Mouse (Mus musculus): ENCODE data around the gene Ugt1a5. TPM values are rescaled to one million over a fixed set of nuclear protein-coding genes. Genes with fewer than 3 reads are reported as not detected.
"Not testable (repeated sequence)": the region's sequence is repeated elsewhere in the genome, so short reads cannot be mapped to it uniquely, and the experiment has no call there.

Ugt1a5 gene
- polyA plus RNA-seq, 1 experiment from 2014 or later: not detected

GRCm38 (mm10) chr1:88218051-88218450, 52.2 kb downstream of the Ugt1a5 start:
- H3K27ac ChIP-seq: no peak overlapping the region
- no peaks in the 10 kb centered on the region for H3K36me3 ChIP-seq
- no peak overlapping the region for H3K4me3 ChIP-seq
- H3K9ac ChIP-seq: no peak overlapping the region
- no peaks in the 10 kb centered on the region for H3K4me1 ChIP-seq
- no peaks in the 10 kb centered on the region for H3K27me3 ChIP-seq (replicated peaks)
- H3K4me2 ChIP-seq (replicated peaks): no peak overlapping the region
- ATAC-seq (ENCODE audit: low FRiP score, low read depth): no peak
- 77% methylated on average over 9 of the region's 9 CpGs for WGBS
- H3K9me3 ChIP-seq: peaks cover 46% of the 10 kb centered on the region

GRCm38 (mm10) chr1:88218591-88218990, 52.8 kb downstream of the Ugt1a5 start:
- no peak for ATAC-seq (ENCODE audit: low FRiP score, low read depth)

GRCm38 (mm10) chr1:88219054-88219453, 53.2 kb downstream of the Ugt1a5 start:
- Histone ChIP-seq H3K27ac (no peak overlapping the region), H3K9ac (no peak overlapping the region), H3K9me3 (peaks cover 36% of the 10 kb centered on the region), H3K4me3 (no peak overlapping the region), H3K36me3 (no peaks in the 10 kb centered on the region), H3K4me1 (no peaks in the 10 kb centered on the region), H3K4me2 (replicated peaks) (no peak overlapping the region), H3K27me3 (replicated peaks) (no peaks in the 10 kb centered on the region)
- no peak for ATAC-seq (ENCODE audit: low FRiP score, low read depth)
- WGBS: 19% methylated on average over 1 of the region's 1 CpGs

More at GRCm38 (mm10) chr1:88218591-88218990, 52.8 kb downstream of the Ugt1a5 start:
- Histone ChIP-seq H3K27ac (no peak overlapping the region), H3K9me3 (peaks cover 40% of the 10 kb centered on the region), H3K9ac (no peak overlapping the region), H3K4me1 (no peaks in the 10 kb centered on the region), H3K4me3 (no peak overlapping the region), H3K4me2 (replicated peaks) (no peak overlapping the region), H3K27me3 (replicated peaks) (no peaks in the 10 kb centered on the region), H3K36me3 (no peaks in the 10 kb centered on the region)
- WGBS: 51% methylated on average over 4 of the region's 4 CpGs

GRCm38 (mm10) chr1:88220336-88220735, 54.5 kb downstream of the Ugt1a5 start:
- no peaks in the 10 kb centered on the region for H3K36me3 ChIP-seq
- H3K4me3 ChIP-seq: no peak overlapping the region
- no peak overlapping the region for H3K27ac ChIP-seq
- no peaks in the 10 kb centered on the region for H3K4me1 ChIP-seq
- ATAC-seq (ENCODE audit: low FRiP score, low read depth): no peak
- no peak overlapping the region for H3K4me2 ChIP-seq (replicated peaks)
- no peaks in the 10 kb centered on the region for H3K27me3 ChIP-seq (replicated peaks)
- no peak overlapping the region for H3K9ac ChIP-seq
- peaks cover 26% of the 10 kb centered on the region for H3K9me3 ChIP-seq

GRCm38 (mm10) chr1:88222216-88222615, 56.4 kb downstream of the Ugt1a5 start:
- WGBS: 49% methylated on average over 2 of the region's 2 CpGs
- no peaks in the 10 kb centered on the region for H3K27me3 ChIP-seq (replicated peaks)

GRCm38 (mm10) chr1:88223011-88223515, 57.3 kb downstream of the Ugt1a5 start:
- not testable (repeated sequence) for H3K4me3 ChIP-seq; H3K4me1 ChIP-seq; H3K27me3 ChIP-seq (replicated peaks); H3K9ac ChIP-seq; H3K4me2 ChIP-seq (replicated peaks); ATAC-seq (ENCODE audit: low FRiP score, low read depth); H3K36me3 ChIP-seq; H3K27ac ChIP-seq
- H3K9me3 ChIP-seq: peaks cover 31% of the 10 kb centered on the region

More at GRCm38 (mm10) chr1:88222216-88222615, 56.4 kb downstream of the Ugt1a5 start:
- peaks cover 27% of the 10 kb centered on the region for H3K9me3 ChIP-seq
- H3K4me3 ChIP-seq: no peak overlapping the region
- no peaks in the 10 kb centered on the region for H3K36me3 ChIP-seq
- no peak overlapping the region for H3K4me2 ChIP-seq (replicated peaks)
- no peak overlapping the region for H3K27ac ChIP-seq
- H3K4me1 ChIP-seq: no peaks in the 10 kb centered on the region
- ATAC-seq (ENCODE audit: low FRiP score, low read depth): no peak
- no peak overlapping the region for H3K9ac ChIP-seq

GRCm38 (mm10) chr1:88223591-88223990, 57.8 kb downstream of the Ugt1a5 start:
- no peak for ATAC-seq (ENCODE audit: low FRiP score, low read depth)
- Histone ChIP-seq H3K4me1 (no peaks in the 10 kb centered on the region), H3K9me3 (peaks cover 36% of the 10 kb centered on the region), H3K27me3 (replicated peaks) (no peaks in the 10 kb centered on the region), H3K4me2 (replicated peaks) (no peak overlapping the region), H3K36me3 (no peaks in the 10 kb centered on the region), H3K27ac (no peak overlapping the region), H3K4me3 (no peak overlapping the region), H3K9ac (no peak overlapping the region)
- WGBS: 58% methylated on average over 1 of the region's 1 CpGs

GRCm38 (mm10) chr1:88224029-88224776, 58.4 kb downstream of the Ugt1a5 start:
- Histone ChIP-seq H3K4me1 (no peaks in the 10 kb centered on the region), H3K27ac (no peak overlapping the region), H3K4me2 (replicated peaks) (no peak overlapping the region), H3K27me3 (replicated peaks) (no peaks in the 10 kb centered on the region), H3K9ac (no peak overlapping the region), H3K9me3 (peaks cover 42% of the 10 kb centered on the region), H3K36me3 (no peaks in the 10 kb centered on the region), H3K4me3 (no peak overlapping the region)
- ATAC-seq (ENCODE audit: low FRiP score, low read depth): no peak
- WGBS: 72% methylated on average over 2 of the region's 2 CpGs

GRCm38 (mm10) chr1:88225301-88225700, 59.5 kb downstream of the Ugt1a5 start:
- H3K4me2 ChIP-seq (replicated peaks); H3K27me3 ChIP-seq (replicated peaks); H3K4me1 ChIP-seq; H3K9ac ChIP-seq; H3K27ac ChIP-seq; H3K36me3 ChIP-seq; ATAC-seq (ENCODE audit: low FRiP score, low read depth); H3K4me3 ChIP-seq: not testable (repeated sequence)
- WGBS: 36% methylated on average over 2 of the region's 2 CpGs
- peaks cover 53% of the 10 kb centered on the region for H3K9me3 ChIP-seq

GRCm38 (mm10) chr1:88225741-88226140, 59.9 kb downstream of the Ugt1a5 start:
- no peaks in the 10 kb centered on the region for H3K27me3 ChIP-seq (replicated peaks)
- no peak overlapping the region for H3K9ac ChIP-seq
- no peaks in the 10 kb centered on the region for H3K36me3 ChIP-seq
- H3K9me3 ChIP-seq: peaks cover 57% of the 10 kb centered on the region
- no peak overlapping the region for H3K27ac ChIP-seq
- no peaks in the 10 kb centered on the region for H3K4me1 ChIP-seq
- H3K4me2 ChIP-seq (replicated peaks): no peak overlapping the region
- H3K4me3 ChIP-seq: no peak overlapping the region
- ATAC-seq (ENCODE audit: low FRiP score, low read depth): no peak

GRCm38 (mm10) chr1:88226670-88227379, 61.0 kb downstream of the Ugt1a5 start, which contains the start of gene Mroh2a:
Gene Mroh2a (plus strand): TSS chr1:88226986.
- H3K27me3 ChIP-seq (replicated peaks): no peaks in the 10 kb centered on the region
- ATAC-seq (ENCODE audit: low FRiP score, low read depth): no peak
- H3K36me3 ChIP-seq: no peaks in the 10 kb centered on the region
- 55% methylated on average over 5 of the region's 5 CpGs for WGBS
- no peak within 1 kb of the TSS for H3K27ac ChIP-seq
- H3K4me3 ChIP-seq: no peak within 1 kb of the TSS
- H3K4me1 ChIP-seq: no peaks in the 10 kb centered on the region
- H3K4me2 ChIP-seq (replicated peaks): no peak within 1 kb of the TSS
- peaks cover 68% of the 10 kb centered on the region for H3K9me3 ChIP-seq
- no peak within 1 kb of the TSS for H3K9ac ChIP-seq

- no peaks in the 10 kb centered on the region for H3K4me1 ChIP-seq
- H3K9ac ChIP-seq: no peak overlapping the region
- no peaks in the 10 kb centered on the region for H3K36me3 ChIP-seq
- H3K4me3 ChIP-seq: no peak overlapping the region
- H3K9me3 ChIP-seq: peaks cover 71% of the 10 kb centered on the region
- no peak for ATAC-seq (ENCODE audit: low FRiP score, low read depth)
- H3K4me2 ChIP-seq (replicated peaks): no peak overlapping the region
- no peaks in the 10 kb centered on the region for H3K27me3 ChIP-seq (replicated peaks)
- H3K27ac ChIP-seq: no peak overlapping the region
- 59% methylated on average over 2 of the region's 2 CpGs for WGBS
Measured at GRCm38 (mm10) chr1:88227482-88227881, 61.7 kb downstream of the Ugt1a5 start.

All from neural tube, embryonic 12.5 days (tissue).